Mouse (Mus musculus): Measurements from ENCODE around the gene Pou2f1. TPM values are rescaled to one million over a fixed set of nuclear protein-coding genes. Genes with fewer than 3 reads are reported as not detected.
"Not testable (repeated sequence)": the region's sequence is repeated elsewhere in the genome, so short reads cannot be mapped to it uniquely, and the experiment has no call there.

Gene Pou2f1
- total RNA-seq, 2 experiments from 2014 or later, result 14.2 to 18.0 TPM

DNA sequence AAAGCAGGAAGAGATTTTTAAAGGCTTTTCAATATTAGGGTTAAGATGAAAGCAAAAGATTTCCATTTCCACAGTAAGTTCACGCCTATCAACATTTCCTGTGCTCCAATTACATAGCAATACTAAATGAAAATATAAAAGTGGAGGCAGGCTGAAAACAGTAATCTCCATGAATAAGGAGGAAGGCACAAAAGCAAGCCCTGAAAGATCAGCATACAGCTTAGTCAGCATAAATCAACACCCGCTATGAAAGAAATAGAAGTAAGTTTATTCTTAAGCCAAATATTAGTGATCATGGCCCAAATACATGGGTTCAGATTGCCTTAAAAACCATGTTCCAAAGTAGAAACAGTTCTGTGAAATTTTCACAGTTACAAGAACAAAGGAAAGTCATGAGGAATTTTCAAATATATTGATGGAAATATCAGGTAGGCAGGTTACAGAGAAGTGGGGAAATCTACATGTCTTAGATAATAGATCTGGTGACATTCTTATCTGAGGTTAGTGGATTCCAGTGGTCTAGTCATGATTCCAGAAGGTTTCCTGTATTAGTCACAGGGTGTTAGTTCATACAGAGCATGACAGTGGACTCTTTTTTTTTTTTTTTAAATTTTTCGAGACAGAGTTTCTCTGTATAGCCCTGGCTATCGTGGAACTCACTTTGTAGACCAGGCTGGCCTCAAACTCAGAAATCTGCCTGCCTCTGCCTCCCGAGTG, 6.3 kb upstream of the Pou2f1 start:
- intact Hi-C loops (cut with DNase I), result no loop called here
- no peak for DNase-seq (ENCODE audit: low spot score in 2 of 2)

- DNase-seq (ENCODE audit: low spot score in 2 of 2), result no peak
- intact Hi-C loops (cut with DNase I), result no loop called here
These were observed 4.5 kb upstream of the Pou2f1 start for GRCm38 (mm10) chr1:166007026-166007425.

DNA sequence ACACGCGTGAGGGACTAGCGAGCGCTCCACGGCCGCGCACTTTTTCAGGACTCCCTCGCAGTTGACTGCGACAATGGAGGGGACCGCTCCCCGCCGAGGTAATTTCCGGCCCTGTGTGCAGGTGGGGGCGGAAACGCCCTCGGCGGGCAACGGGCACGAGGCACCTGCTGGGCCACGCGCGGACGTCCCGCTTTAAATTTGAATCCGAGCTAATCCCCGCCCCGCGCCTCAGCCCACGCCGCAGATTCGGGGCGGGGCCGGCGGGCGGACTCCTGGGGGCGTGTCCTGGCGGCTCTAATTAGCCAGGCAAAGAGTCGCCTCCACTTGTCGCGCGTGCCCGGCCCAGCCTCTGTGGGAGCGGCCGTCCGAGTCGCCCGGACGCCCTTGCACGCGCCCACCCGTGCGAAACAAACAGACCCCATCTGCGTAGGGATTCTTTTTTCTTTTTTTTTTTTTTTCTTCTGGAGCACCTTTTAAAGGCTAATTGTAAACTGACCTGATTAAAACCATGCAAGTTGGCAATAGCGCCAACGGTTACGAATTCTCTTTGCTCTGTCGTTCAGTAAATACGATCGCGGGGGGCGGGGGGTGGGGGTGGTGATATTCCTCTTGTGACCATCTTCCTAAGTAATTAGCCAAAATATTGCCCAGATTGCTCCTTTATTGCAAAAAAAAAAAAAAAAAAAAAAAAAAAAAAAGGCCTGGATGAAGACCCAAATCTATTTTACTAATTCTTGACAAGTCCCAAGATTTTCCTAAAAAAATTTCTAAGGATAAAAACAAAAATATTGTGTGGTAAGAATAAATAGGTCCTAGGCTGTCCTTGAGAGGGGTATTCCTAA, 924 bp upstream of the Pou2f1 start:
- DNase-seq (ENCODE audit: low spot score in 2 of 2), result peak; percentile 89 to 90
- intact Hi-C loops (cut with DNase I), result loop anchor here (2.0 kb wide), 1 partner anchor 149 kb away; no protein-coding TSS in a partner anchor

DNA sequence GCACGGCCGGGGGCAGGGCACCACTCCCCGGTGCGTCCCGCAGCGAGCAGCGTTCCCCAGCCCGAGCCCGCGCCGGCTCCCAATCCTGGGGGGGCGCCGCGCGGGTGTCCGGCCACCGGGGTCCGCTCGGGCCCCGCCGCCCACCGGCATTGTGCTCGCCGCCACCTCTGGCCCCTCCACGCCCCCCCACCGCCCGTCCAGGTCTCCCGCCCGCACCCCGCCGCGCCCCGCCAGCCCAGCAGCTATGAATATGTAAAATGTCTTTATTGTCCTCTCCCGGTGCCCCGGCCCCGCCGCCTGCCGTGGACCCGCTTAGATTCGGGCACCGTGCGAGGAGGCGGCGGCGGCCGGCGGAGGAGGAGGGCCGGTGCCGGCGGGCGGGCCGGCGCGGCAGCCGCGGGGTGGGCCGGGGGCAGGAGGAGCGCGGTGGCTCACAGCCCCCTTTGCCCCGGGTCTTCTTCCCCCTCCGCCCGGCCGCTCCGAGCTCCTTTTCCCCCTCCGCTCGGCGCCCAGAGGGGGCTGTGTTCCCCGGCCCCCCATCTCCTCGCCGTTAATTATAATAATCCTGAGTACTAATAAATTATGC, 481 bp downstream of the Pou2f1 start:
- intact Hi-C loops (cut with DNase I), result loop anchor here (2.0 kb wide), 2 partner anchors 151 to 221 kb away; no protein-coding TSS in a partner anchor
- DNase-seq (ENCODE audit: low spot score in 2 of 2), result peak in 1 of 2 experiments; percentile 7

DNA sequence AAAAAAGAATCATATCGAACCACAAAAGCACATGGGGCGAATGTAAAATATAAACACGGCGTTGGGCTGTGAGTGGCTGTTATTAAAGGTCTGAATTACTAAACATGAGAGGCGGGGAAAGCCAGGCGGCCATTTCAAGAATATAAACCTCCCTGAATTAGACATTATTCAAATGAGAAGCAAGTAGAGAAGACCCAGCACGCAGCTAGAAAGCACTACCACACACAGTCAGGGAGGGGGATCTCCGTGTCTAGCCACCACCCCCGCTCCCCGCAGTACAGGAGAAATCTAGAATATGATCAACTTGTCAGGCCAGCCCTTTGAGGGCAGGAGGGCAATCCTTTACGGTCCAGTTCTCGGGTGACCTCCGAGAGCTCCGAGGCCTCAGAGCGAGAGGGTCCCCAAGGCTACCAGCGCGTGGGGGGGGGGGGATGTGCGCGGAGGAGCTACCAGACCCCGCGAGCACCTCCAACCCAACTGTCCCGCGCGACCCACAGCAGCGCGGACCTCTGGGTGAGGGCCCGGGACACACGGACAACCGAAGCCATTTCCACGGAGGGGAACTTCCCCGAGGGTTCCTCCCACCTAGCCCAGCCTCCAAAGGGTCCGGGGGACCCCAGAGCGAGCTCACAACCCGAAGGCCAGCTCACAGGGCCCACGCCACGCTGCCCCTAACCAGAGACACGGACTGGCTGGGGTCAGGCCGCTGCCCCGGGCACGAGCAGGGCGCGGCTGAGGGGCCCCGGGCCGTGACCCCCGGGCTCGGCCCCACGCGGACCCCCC, 1.2 kb downstream of the Pou2f1 start:
- intact Hi-C loops (cut with DNase I), result loop anchor here (2.0 kb wide), 1 partner anchor 221 kb away; no protein-coding TSS in a partner anchor
- DNase-seq (ENCODE audit: low spot score in 2 of 2), result peak; percentile 55

DNA sequence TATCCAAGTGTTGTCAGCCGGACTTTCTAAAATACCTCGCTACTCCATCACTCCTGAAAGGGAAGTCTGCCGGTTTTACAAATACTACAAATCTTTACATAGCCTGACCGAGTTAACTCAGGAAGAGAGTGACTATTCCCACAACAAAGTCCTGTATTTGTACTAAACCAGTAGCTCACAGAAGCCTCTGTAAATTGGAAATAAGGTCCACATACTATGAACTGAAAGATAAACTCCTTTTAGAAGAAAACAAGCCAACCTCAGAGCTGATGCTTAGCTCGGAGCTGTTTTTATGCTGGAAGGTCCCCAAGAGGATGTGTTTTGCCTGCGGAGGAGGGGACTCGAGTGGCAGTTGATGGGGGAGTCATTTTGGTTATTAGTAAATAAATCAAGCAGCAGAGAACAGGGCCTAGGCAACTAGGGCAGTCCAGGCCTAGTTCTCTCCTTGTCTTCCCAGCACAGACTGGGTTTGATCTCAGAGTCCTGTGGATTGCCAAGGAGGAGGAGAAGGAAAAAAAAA, 1.8 kb downstream of the Pou2f1 start:
- peak; percentile 8 to 14 for DNase-seq (ENCODE audit: low spot score in 2 of 2)
- intact Hi-C loops (cut with DNase I), result loop anchor here (2.0 kb wide), 1 partner anchor 220 kb away; no protein-coding TSS in a partner anchor

GRCm38 (mm10) chr1:165999709-166000108, 2.8 kb downstream of the Pou2f1 start:
- intact Hi-C loops (cut with DNase I), result loop anchor here (2.0 to 5.0 kb wide), 2 partner anchors 67 to 219 kb away; no protein-coding TSS in a partner anchor
- DNase-seq (ENCODE audit: low spot score in 2 of 2), result no peak

GRCm38 (mm10) chr1:165995661-165996055, 6.8 kb downstream of the Pou2f1 start:
- intact Hi-C loops (cut with DNase I), result loop anchor here (5.0 kb wide), 1 partner anchor 63 kb away; no protein-coding TSS in a partner anchor

DNA sequence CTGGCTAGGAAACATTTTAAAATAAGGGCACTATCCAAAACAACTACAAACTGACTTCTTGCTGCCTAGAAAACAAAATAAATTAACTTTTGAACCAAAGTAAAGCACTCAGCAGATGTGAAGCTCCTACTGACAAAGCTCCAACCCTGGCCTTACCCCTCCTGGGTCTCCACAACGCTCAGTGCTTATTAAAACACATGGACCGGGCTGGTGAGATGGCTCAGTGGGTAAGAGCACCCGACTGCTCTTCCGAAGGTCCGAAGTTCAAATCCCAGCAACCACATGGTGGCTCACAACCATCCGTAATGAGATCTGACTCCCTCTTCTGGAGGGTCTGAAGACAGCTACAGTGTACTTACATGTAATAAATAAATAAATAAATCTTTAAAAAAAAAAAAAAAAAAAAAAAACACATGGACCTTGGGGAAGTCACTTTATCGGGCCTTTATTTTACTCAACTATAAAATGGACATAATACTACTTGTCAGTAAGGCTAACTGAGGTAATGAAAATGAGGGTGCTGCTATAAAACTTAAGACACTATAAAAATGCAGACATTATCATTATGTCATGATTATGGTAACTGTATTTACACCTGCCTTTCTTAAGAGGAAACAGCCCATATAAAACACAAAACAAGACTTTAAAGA, 7.3 kb downstream of the Pou2f1 start:
- intact Hi-C loops (cut with DNase I), result loop anchor here (5.0 kb wide), 1 partner anchor 63 kb away; no protein-coding TSS in a partner anchor
- DNase-seq (ENCODE audit: low spot score in 2 of 2), result not testable (repeated sequence)

More at GRCm38 (mm10) chr1:165995661-165996055, 6.8 kb downstream of the Pou2f1 start:
- DNase-seq (ENCODE audit: low spot score in 2 of 2), result no peak

- intact Hi-C loops (cut with DNase I), result no loop called here
- no peak for DNase-seq (ENCODE audit: low spot score in 2 of 2)
These were observed 8.2 kb downstream of the Pou2f1 start for GRCm38 (mm10) chr1:165994279-165994678.

DNA sequence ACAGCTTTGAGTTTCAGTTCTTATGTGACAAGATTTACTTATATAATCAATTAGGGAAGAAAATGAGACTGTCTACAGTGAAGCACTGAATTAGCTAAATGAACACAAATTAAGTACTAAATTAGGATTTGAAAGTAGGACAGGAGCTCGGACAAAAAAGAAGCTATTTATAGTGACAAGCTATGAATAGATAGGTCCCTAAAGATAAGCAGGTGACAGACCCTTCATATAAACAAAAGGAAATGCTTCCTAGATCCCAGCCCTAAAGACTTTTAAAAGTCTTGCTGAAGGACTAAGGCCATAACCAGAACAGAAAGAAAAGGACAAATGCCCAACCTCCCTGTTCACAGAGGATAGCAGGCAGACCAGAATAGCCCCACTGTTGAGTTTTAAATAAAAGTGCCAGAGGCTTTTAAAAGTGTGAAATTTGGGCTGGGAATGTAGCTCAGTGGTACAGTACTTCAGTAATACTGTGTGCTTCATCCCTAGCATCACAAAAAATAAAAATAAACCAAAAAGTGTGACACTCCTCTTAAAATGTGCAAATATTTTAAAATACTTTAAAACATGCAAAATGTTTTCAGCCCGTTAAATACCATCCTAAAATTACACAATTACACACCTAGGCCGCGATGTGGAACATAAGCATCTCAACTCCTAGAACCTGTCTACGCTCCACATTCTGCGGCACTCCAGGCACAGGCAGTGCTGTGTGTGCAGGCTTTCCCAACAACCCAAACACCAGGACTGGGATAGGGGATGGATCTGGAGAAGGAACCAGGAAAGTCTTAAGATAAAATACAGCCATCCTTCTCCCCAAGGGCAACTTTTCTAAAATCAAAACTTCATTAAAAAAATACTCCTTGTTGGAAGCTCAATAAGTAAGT, 9.0 kb downstream of the Pou2f1 start:
- no peak for DNase-seq (ENCODE audit: low spot score in 2 of 2)
- intact Hi-C loops (cut with DNase I), result no loop called here

DNA sequence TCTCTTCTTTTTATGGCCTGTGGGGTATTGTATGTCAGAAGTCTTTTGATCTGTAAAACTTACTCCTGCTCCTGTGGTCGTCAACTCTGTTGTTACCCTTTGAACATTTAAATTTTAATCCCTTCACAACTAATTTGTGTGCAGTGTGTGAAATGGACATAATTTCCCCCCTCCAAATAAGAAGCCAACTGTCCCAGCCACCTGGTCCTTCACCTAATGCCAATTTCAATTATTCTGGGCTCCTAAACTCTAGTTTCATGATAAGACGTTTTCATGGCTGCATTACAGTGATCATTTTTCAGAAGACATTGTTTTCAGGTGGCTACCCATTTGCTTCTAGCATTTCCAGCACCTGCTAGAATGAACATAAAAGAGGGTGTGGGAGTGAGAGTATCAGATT, 13.9 kb downstream of the Pou2f1 start:
- no peak for DNase-seq (ENCODE audit: low spot score in 2 of 2)
- intact Hi-C loops (cut with DNase I), result no loop called here

- DNase-seq (ENCODE audit: low spot score in 2 of 2), result no peak
- intact Hi-C loops (cut with DNase I), result no loop called here
These were observed 14.4 kb downstream of the Pou2f1 start for GRCm38 (mm10) chr1:165988072-165988471.

GRCm38 (mm10) chr1:165985743-165986360, 16.6 kb downstream of the Pou2f1 start:
- no peak for DNase-seq (ENCODE audit: low spot score in 2 of 2)
- intact Hi-C loops (cut with DNase I), result no loop called here

DNA sequence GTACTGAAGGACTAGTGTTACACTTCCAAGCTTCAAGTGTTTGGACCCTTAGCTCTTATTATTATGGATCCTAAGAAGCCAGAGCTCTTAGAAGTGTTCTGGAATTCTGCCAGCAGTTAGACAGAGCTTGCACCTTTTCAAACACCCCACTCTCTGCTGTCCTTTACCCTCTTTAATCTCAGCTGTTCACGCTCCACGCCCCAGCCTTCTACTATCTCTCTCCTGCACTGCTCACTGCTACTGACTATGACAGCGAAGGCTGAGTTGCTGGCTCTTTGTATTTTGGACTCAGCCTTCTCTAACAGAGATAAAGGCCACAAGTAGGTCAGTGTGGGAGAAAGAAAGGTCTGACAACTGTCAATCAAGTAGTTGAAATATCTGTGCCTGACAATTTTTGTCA, 17.3 kb downstream of the Pou2f1 start:
- intact Hi-C loops (cut with DNase I), result no loop called here
- DNase-seq (ENCODE audit: low spot score in 2 of 2), result no peak

- DNase-seq (ENCODE audit: low spot score in 2 of 2), result no peak
- intact Hi-C loops (cut with DNase I), result no loop called here
These were observed 25.6 kb downstream of the Pou2f1 start for GRCm38 (mm10) chr1:165976672-165977448.

All from left cerebral cortex, postnatal 14 days (tissue).